In the genomic region with DNA sequence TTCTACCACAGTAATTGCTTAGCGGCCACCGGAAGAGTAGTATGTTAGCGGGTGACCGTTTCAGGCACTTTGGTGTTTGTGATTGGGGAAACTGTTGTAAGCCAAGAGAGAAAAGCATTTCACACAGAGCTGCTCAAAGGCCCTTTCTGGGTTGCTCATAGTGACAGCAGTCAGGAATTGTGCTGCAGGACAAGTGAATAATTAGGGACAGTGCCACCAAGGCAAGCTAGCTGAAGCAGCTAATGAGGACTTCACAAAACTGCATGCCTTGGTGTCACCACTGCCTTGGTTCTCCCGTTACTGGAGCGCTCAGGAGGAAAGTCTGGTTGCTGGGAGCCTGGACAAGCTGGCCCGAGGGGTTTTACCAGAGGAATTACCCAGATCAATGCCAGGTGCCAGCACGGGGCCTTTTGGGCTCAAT, we compare ENCODE assay signal across 18 mouse cellular contexts.
DNase-seq lines count a peak whose midpoint lies in the region; ATAC-seq and TF ChIP-seq lines count a peak whose summit lies in the region.
"Had no signal": no experiment of that assay in that cellular context is flagged by ENCODE, and none has a peak within 500 bp of the region (broad histone marks: within the 10 kb centered on the region; RNA-seq: fewer than 3 reads in every experiment).

No protein-coding gene starts in this region.

- TF ChIP-seq CTCF in kidney, postnatal 0 days (IDR thresholded peaks at IDR 0.05; ENCODE audit: low read depth): no peak

- 83% methylated on average over 8 of the region's 8 CpGs for WGBS in kidney, postnatal 0 days
- WGBS in neural tube, embryonic 14.5 days: 71% methylated on average over 8 of the region's 8 CpGs
- WGBS in hindbrain, embryonic 14.5 days: 55% methylated on average over 8 of the region's 8 CpGs

- H3K27ac ChIP-seq in kidney, postnatal 0 days: no peak overlapping the region
- no peak overlapping the region for H3K27ac ChIP-seq in neural tube, embryonic 14.5 days (ENCODE audit: low read depth, low read length)
- no peak overlapping the region for H3K27ac ChIP-seq in hindbrain, embryonic 14.5 days
- H3K27ac ChIP-seq: embryonic facial prominence, embryonic 15.5 days; gastrocnemius, adult 2 months; heart, embryonic 10.5 days; liver, embryonic 13.5 days; macrophage; stomach, embryonic 15.5 days had no signal

- H3K27me3 ChIP-seq in kidney, postnatal 0 days (ENCODE audit: insufficient read depth, low read length): no peaks in the 10 kb centered on the region
- H3K27me3 ChIP-seq in neural tube, embryonic 14.5 days (ENCODE audit: control insufficient read depth, insufficient read depth, low read length): no peaks in the 10 kb centered on the region
- no peaks in the 10 kb centered on the region for H3K27me3 ChIP-seq in hindbrain, embryonic 14.5 days (ENCODE audit: control insufficient read depth, insufficient read depth, low read length)
- H3K27me3 ChIP-seq: embryonic facial prominence, embryonic 15.5 days; liver, embryonic 13.5 days; stomach, embryonic 15.5 days had no signal

- no peaks in the 10 kb centered on the region for H3K36me3 ChIP-seq in kidney, postnatal 0 days (ENCODE audit: insufficient read depth, low read length)
- no peaks in the 10 kb centered on the region for H3K36me3 ChIP-seq in neural tube, embryonic 14.5 days (ENCODE audit: control insufficient read depth, insufficient read depth, low read length)
- no peaks in the 10 kb centered on the region for H3K36me3 ChIP-seq in hindbrain, embryonic 14.5 days (replicated peaks; ENCODE audit: control insufficient read depth, insufficient read depth)
- H3K36me3 ChIP-seq: embryonic facial prominence, embryonic 15.5 days; heart, embryonic 10.5 days; liver, embryonic 13.5 days; stomach, embryonic 15.5 days had no signal

- intact Hi-C loops in heart, postnatal 10 days (cut with DNase I): loop anchor here (1.0 kb wide), 1 partner anchor 119 kb away; the partner anchor contains the start of gene D16Ertd472e

- no peak overlapping the region for H3K9ac ChIP-seq in kidney, postnatal 0 days (ENCODE audit: low read depth, low read length)
- no peak overlapping the region for H3K9ac ChIP-seq in neural tube, embryonic 14.5 days (replicated peaks; ENCODE audit: low read depth, low read length)
- H3K9ac ChIP-seq in hindbrain, embryonic 14.5 days: no peak overlapping the region
- H3K9ac ChIP-seq: embryonic facial prominence, embryonic 15.5 days; liver, embryonic 13.5 days; stomach, embryonic 15.5 days had no signal

- DNase-seq in kidney, postnatal 0 days (ENCODE audit: low spot score): peak; percentile 19
- no peak for DNase-seq in kidney, adult 8-10 months
- no peak for DNase-seq in neural tube, embryonic 10.5 days (ENCODE audit: extremely low spot score, low spot score)
- DNase-seq in hindbrain, embryonic 14.5 days (ENCODE audit: low spot score): no peak
- no peak for DNase-seq in adrenal gland, adult (ENCODE audit: inconsistent age in 2 of 2, low spot score in 1 of 2)
- DNase-seq in heart, postnatal 10 days: no peak
- DNase-seq: adrenal gland, adult 2 months; cerebellum, adult 11 months; gastrocnemius, adult 2 months; liver, embryonic 13.5 days; thymus, postnatal 4 days had no signal

- H3K4me2 ChIP-seq in kidney, postnatal 0 days (ENCODE audit: low read length): no peak overlapping the region
- H3K4me2 ChIP-seq in neural tube, embryonic 14.5 days (ENCODE audit: low read depth, low read length): no peak overlapping the region
- no peak overlapping the region for H3K4me2 ChIP-seq in hindbrain, embryonic 14.5 days (replicated peaks)
- H3K4me2 ChIP-seq: embryonic facial prominence, embryonic 15.5 days; liver, embryonic 13.5 days; stomach, embryonic 15.5 days had no signal

- ATAC-seq in kidney, postnatal 0 days (replicated peaks; ENCODE audit: low FRiP score, low read depth): no peak
- ATAC-seq in neural tube, embryonic 14.5 days (ENCODE audit: low read depth): peak; percentile 34; the same call in 1 of the 2 replicates
- ATAC-seq in hindbrain, embryonic 14.5 days (ENCODE audit: low FRiP score): peak; percentile 86
- ATAC-seq: CD4-positive, CD25-positive, alpha-beta regulatory T cell, adult 4 months; Patski had no signal

- no peaks in the 10 kb centered on the region for H3K9me3 ChIP-seq in kidney, postnatal 0 days (replicated peaks; ENCODE audit: low read length)
- no peaks in the 10 kb centered on the region for H3K9me3 ChIP-seq in neural tube, embryonic 14.5 days (ENCODE audit: control insufficient read depth, low read length)
- H3K9me3 ChIP-seq in hindbrain, embryonic 14.5 days (ENCODE audit: control insufficient read depth, low read length): no peaks in the 10 kb centered on the region
- H3K9me3 ChIP-seq: embryonic facial prominence, embryonic 15.5 days; heart, embryonic 10.5 days; liver, embryonic 13.5 days; stomach, embryonic 15.5 days had no signal

- H3K4me1 ChIP-seq in kidney, postnatal 0 days (replicated peaks; ENCODE audit: insufficient read depth, low read length): no peaks in the 10 kb centered on the region
- H3K4me1 ChIP-seq in neural tube, embryonic 14.5 days (ENCODE audit: control insufficient read depth, insufficient read depth, low read length): no peaks in the 10 kb centered on the region
- H3K4me1 ChIP-seq in hindbrain, embryonic 14.5 days (replicated peaks; ENCODE audit: control insufficient read depth, insufficient read depth, low read length): no peaks in the 10 kb centered on the region
- H3K4me1 ChIP-seq: embryonic facial prominence, embryonic 15.5 days; liver, embryonic 13.5 days; stomach, embryonic 15.5 days had no signal

- H3K4me3 ChIP-seq in kidney, postnatal 0 days (replicated peaks; ENCODE audit: low read depth, low read length): no peak overlapping the region
- no peak overlapping the region for H3K4me3 ChIP-seq in neural tube, embryonic 14.5 days (ENCODE audit: low read depth, low read length)
- no peak overlapping the region for H3K4me3 ChIP-seq in hindbrain, embryonic 14.5 days (replicated peaks; ENCODE audit: low read length)
- H3K4me3 ChIP-seq: embryonic facial prominence, embryonic 15.5 days; gastrocnemius, adult 2 months; heart, embryonic 10.5 days; liver, embryonic 13.5 days; stomach, embryonic 15.5 days had no signal
